34 mouse cellular contexts compared by ENCODE assay signal in genomic region chr16:72575171-72575570, GRCm38 (mm10).
"Had no signal": no experiment of that assay in that cellular context is flagged by ENCODE, and none has a peak within 500 bp of the region (broad histone marks: within the 10 kb centered on the region; RNA-seq: fewer than 3 reads in every experiment).

No protein-coding gene starts in this region.

- DNase-seq: heart, postnatal 10 days; heart, postnatal 14 days; heart, postnatal 36 days; heart, postnatal 4 days; kidney, adult 11 months; kidney, adult 18-20 months; kidney, adult 2 months; kidney, adult 8-10 months; kidney, adult 9 months; kidney, postnatal 10 days; kidney, postnatal 14 days; kidney, postnatal 25 days; kidney, postnatal 36 days; kidney, postnatal 4 days; layer of hippocampus, adult 9-11 months; layer of hippocampus, postnatal 36 days had no signal

- H3K9me3 ChIP-seq: heart, embryonic 10.5 days; heart, embryonic 12.5 days; heart, embryonic 13.5 days; heart, embryonic 15.5 days; hindbrain, embryonic 10.5 days; hindbrain, embryonic 12.5 days; hindbrain, embryonic 13.5 days; hindbrain, embryonic 15.5 days; intestine, embryonic 15.5 days; kidney, embryonic 15.5 days had no signal

- ATAC-seq: hindbrain, embryonic 16.5 days; hindbrain, postnatal 0 days; inflammation-experienced regulatory T-cells, adult 6 months; intestine, embryonic 15.5 days; intestine, postnatal 0 days had no signal

- H3K4me1 ChIP-seq: heart, embryonic 10.5 days; heart, embryonic 15.5 days; hindbrain, embryonic 12.5 days; intestine, embryonic 15.5 days; kidney, embryonic 15.5 days had no signal

- H3K27me3 ChIP-seq: heart, embryonic 12.5 days; heart, embryonic 13.5 days; heart, embryonic 15.5 days; hindbrain, embryonic 12.5 days; hindbrain, embryonic 13.5 days; hindbrain, embryonic 15.5 days; intestine, embryonic 15.5 days; kidney, embryonic 15.5 days had no signal

- H3K4me3 ChIP-seq: heart, embryonic 10.5 days; heart, embryonic 12.5 days; heart, embryonic 13.5 days; heart, embryonic 15.5 days; hindbrain, embryonic 10.5 days; hindbrain, embryonic 12.5 days; hindbrain, embryonic 13.5 days; hindbrain, embryonic 15.5 days; intestine, embryonic 15.5 days; kidney, embryonic 15.5 days; layer of hippocampus, adult 2 months had no signal

- H3K9ac ChIP-seq: heart, embryonic 12.5 days; heart, embryonic 13.5 days; heart, embryonic 15.5 days; hindbrain, embryonic 12.5 days; hindbrain, embryonic 13.5 days; hindbrain, embryonic 14.5 days; hindbrain, embryonic 15.5 days; intestine, embryonic 15.5 days; kidney, embryonic 15.5 days had no signal

- H3K27ac ChIP-seq: heart, embryonic 10.5 days; heart, embryonic 13.5 days; heart, embryonic 15.5 days; hindbrain, embryonic 10.5 days; hindbrain, embryonic 12.5 days; hindbrain, embryonic 13.5 days; hindbrain, embryonic 14.5 days; hindbrain, embryonic 15.5 days; hindbrain, postnatal 0 days; intestine, embryonic 15.5 days; kidney, embryonic 15.5 days; kidney, postnatal 0 days; layer of hippocampus, adult 2 months had no signal

- H3K4me2 ChIP-seq: heart, embryonic 11.5 days; heart, embryonic 12.5 days; heart, embryonic 13.5 days; heart, embryonic 15.5 days; hindbrain, embryonic 12.5 days; hindbrain, embryonic 13.5 days; hindbrain, embryonic 14.5 days; hindbrain, embryonic 15.5 days; intestine, embryonic 15.5 days; kidney, embryonic 15.5 days had no signal

- H3K36me3 ChIP-seq: heart, embryonic 10.5 days; heart, embryonic 12.5 days; heart, embryonic 13.5 days; heart, embryonic 15.5 days; hindbrain, embryonic 10.5 days; hindbrain, embryonic 12.5 days; hindbrain, embryonic 13.5 days; hindbrain, embryonic 15.5 days; intestine, embryonic 15.5 days; kidney, embryonic 15.5 days had no signal
